ENCODE assay signal across 22 mouse cellular contexts in the genomic region with DNA sequence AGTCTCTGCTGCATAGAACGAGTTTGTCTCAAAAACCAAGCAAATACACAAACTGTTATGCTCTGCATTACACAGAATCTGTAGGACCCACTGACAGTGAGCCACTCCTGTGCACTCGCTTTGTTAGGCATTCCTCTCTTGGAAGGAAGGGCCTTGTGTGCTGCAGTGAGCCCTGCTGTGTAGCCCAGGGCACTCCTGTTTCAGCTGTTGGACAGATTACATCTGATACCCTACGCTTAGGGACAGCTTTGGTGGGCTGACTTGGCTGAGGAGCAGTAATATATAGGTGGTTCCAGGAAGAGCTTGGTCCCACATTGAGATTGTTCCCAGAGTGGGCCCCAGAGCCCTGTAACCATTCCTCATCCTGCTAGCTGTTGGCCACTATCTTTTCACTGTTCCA. TPM values are rescaled to one million over a fixed set of nuclear protein-coding genes. Genes with fewer than 3 reads are reported as not detected.
DNase-seq lines count a peak whose midpoint lies in the region; ATAC-seq and TF ChIP-seq lines count a peak whose summit lies in the region.
"Had no signal": no experiment of that assay in that cellular context is flagged by ENCODE, and none has a peak within 500 bp of the region (broad histone marks: within the 10 kb centered on the region; RNA-seq: fewer than 3 reads in every experiment).

No protein-coding gene starts in this region.

- TF ChIP-seq POLR2A in limb, embryonic 14.5 days (IDR thresholded peaks at IDR 0.05; ENCODE audit: borderline replicate concordance, extremely low read depth, insufficient read depth, insufficient read length): no peak
- TF ChIP-seq POLR2A in myocyte (IDR thresholded peaks at IDR 0.05; ENCODE audit: insufficient read length, low read depth): no peak

- no peaks in the 10 kb centered on the region for H3K27me3 ChIP-seq in embryonic facial prominence, embryonic 14.5 days (replicated peaks; ENCODE audit: control insufficient read depth, insufficient read depth, low read length)
- H3K27me3 ChIP-seq in embryonic facial prominence, embryonic 10.5 days (replicated peaks; ENCODE audit: low read depth, poor library complexity, severe bottlenecking): peaks cover 4% of the 10 kb centered on the region; the same call in 1 of the 2 replicates
- H3K27me3 ChIP-seq in limb, embryonic 14.5 days (ENCODE audit: control insufficient read depth, insufficient read depth, low read length): no peaks in the 10 kb centered on the region
- H3K27me3 ChIP-seq in limb, embryonic 10.5 days (ENCODE audit: low read depth, poor library complexity, severe bottlenecking): no peaks in the 10 kb centered on the region
- no peaks in the 10 kb centered on the region for H3K27me3 ChIP-seq in myocyte (ENCODE audit: control insufficient read depth, insufficient read depth, insufficient read length)
- H3K27me3 ChIP-seq: embryonic facial prominence, embryonic 13.5 days; forebrain, embryonic 13.5 days; forebrain, embryonic 15.5 days; Patski had no signal

- ATAC-seq in embryonic facial prominence, embryonic 14.5 days (ENCODE audit: low read depth): peak; percentile 57; the same call in 1 of the 2 replicates
- ATAC-seq in limb, embryonic 14.5 days (ENCODE audit: low FRiP score, low read depth): 0 out of 2 replicates have a peak, but pooled peaks have one; percentile 47
- ATAC-seq: CD4-positive, CD25-positive, alpha-beta regulatory T cell, adult 4 months; forebrain, embryonic 13.5 days; forebrain, embryonic 15.5 days; forebrain, postnatal 0 days; Patski had no signal

- no peak overlapping the region for H3K9ac ChIP-seq in embryonic facial prominence, embryonic 14.5 days (ENCODE audit: low read depth, low read length)
- no peak overlapping the region for H3K9ac ChIP-seq in limb, embryonic 14.5 days (ENCODE audit: low read depth, low read length, severe bottlenecking)
- H3K9ac ChIP-seq: embryonic facial prominence, embryonic 13.5 days; forebrain, embryonic 13.5 days; forebrain, embryonic 15.5 days; forebrain, postnatal 0 days had no signal

- no peaks in the 10 kb centered on the region for H3K79me2 ChIP-seq in myocyte (ENCODE audit: control insufficient read depth, insufficient read depth)

- H3K9me3 ChIP-seq in embryonic facial prominence, embryonic 14.5 days (ENCODE audit: control insufficient read depth, low read length): no peaks in the 10 kb centered on the region
- H3K9me3 ChIP-seq in embryonic facial prominence, embryonic 10.5 days: no peaks in the 10 kb centered on the region
- H3K9me3 ChIP-seq in limb, embryonic 14.5 days (ENCODE audit: control insufficient read depth, low read length): no peaks in the 10 kb centered on the region
- no peaks in the 10 kb centered on the region for H3K9me3 ChIP-seq in limb, embryonic 10.5 days (replicated peaks)
- H3K9me3 ChIP-seq: embryonic facial prominence, embryonic 13.5 days; forebrain, embryonic 13.5 days; forebrain, embryonic 15.5 days; G1E had no signal

- H3K4me1 ChIP-seq in embryonic facial prominence, embryonic 14.5 days (ENCODE audit: control insufficient read depth, insufficient read depth, low read length): no peaks in the 10 kb centered on the region
- peaks cover 16% of the 10 kb centered on the region for H3K4me1 ChIP-seq in embryonic facial prominence, embryonic 10.5 days
- H3K4me1 ChIP-seq in limb, embryonic 14.5 days (ENCODE audit: control insufficient read depth, insufficient read depth, low read length): peaks cover 11% of the 10 kb centered on the region; the same call in 1 of the 2 replicates
- peaks cover 16% of the 10 kb centered on the region; the same call in 1 of the 2 replicates for H3K4me1 ChIP-seq in limb, embryonic 10.5 days
- H3K4me1 ChIP-seq: forebrain, embryonic 13.5 days; forebrain, embryonic 15.5 days had no signal

- no peak overlapping the region for H3K4me2 ChIP-seq in embryonic facial prominence, embryonic 14.5 days (ENCODE audit: low read depth, low read length)
- H3K4me2 ChIP-seq in limb, embryonic 14.5 days (replicated peaks; ENCODE audit: low read depth, low read length, severe bottlenecking): no peak overlapping the region
- H3K4me2 ChIP-seq in myocyte (ENCODE audit: low read depth): peak overlapping the region; percentile 46
- H3K4me2 ChIP-seq: embryonic facial prominence, embryonic 13.5 days; forebrain, embryonic 13.5 days; forebrain, embryonic 15.5 days had no signal

- no peak overlapping the region for H3K27ac ChIP-seq in embryonic facial prominence, embryonic 14.5 days (replicated peaks; ENCODE audit: low read depth, low read length)
- H3K27ac ChIP-seq in embryonic facial prominence, embryonic 10.5 days (replicated peaks): no peak overlapping the region
- no peak overlapping the region for H3K27ac ChIP-seq in limb, embryonic 14.5 days (replicated peaks; ENCODE audit: low read depth, low read length)
- no peak overlapping the region for H3K27ac ChIP-seq in limb, embryonic 10.5 days
- H3K27ac ChIP-seq: embryonic facial prominence, embryonic 13.5 days; forebrain, embryonic 13.5 days; forebrain, embryonic 15.5 days had no signal

- no peak overlapping the region for H3K4me3 ChIP-seq in embryonic facial prominence, embryonic 14.5 days (ENCODE audit: low read depth, low read length)
- H3K4me3 ChIP-seq in embryonic facial prominence, embryonic 10.5 days: no peak overlapping the region
- no peak overlapping the region for H3K4me3 ChIP-seq in limb, embryonic 14.5 days (replicated peaks; ENCODE audit: low read length)
- H3K4me3 ChIP-seq in limb, embryonic 10.5 days: no peak overlapping the region
- no peak overlapping the region for H3K4me3 ChIP-seq in myocyte
- H3K4me3 ChIP-seq: embryonic facial prominence, embryonic 13.5 days; forebrain, embryonic 13.5 days; forebrain, embryonic 15.5 days had no signal

- 65% methylated on average over 3 of the region's 3 CpGs for WGBS in embryonic facial prominence, embryonic 14.5 days
- 77% methylated on average over 3 of the region's 3 CpGs for whole genome bisulfite sequencing in embryonic facial prominence, embryonic 10.5 days
- WGBS in limb, embryonic 14.5 days: 60% methylated on average over 3 of the region's 3 CpGs
- 85% methylated on average over 3 of the region's 3 CpGs for WGBS in limb, embryonic 10.5 days

- no peak overlapping the region for H3ac ChIP-seq in myocyte (ENCODE audit: control insufficient read depth, insufficient read length)

- no peaks in the 10 kb centered on the region for H3K36me3 ChIP-seq in embryonic facial prominence, embryonic 14.5 days (ENCODE audit: control insufficient read depth, insufficient read depth, low read length)
- no peaks in the 10 kb centered on the region for H3K36me3 ChIP-seq in embryonic facial prominence, embryonic 10.5 days (replicated peaks)
- no peaks in the 10 kb centered on the region for H3K36me3 ChIP-seq in limb, embryonic 14.5 days (ENCODE audit: control insufficient read depth, insufficient read depth, low read length)
- H3K36me3 ChIP-seq in limb, embryonic 10.5 days: no peaks in the 10 kb centered on the region
- no peaks in the 10 kb centered on the region for H3K36me3 ChIP-seq in myocyte (ENCODE audit: control insufficient read depth, insufficient read depth)
- H3K36me3 ChIP-seq: embryonic facial prominence, embryonic 13.5 days; forebrain, embryonic 15.5 days; G1E had no signal

- DNase-seq in embryonic facial prominence, embryonic 14.5 days (ENCODE audit: low spot score): peak; percentile 28
- no peak for DNase-seq in embryonic facial prominence, embryonic 10.5 days (ENCODE audit: low spot score)
- DNase-seq in limb, embryonic 14.5 days (ENCODE audit: low spot score): no peak
- no peak for DNase-seq in limb, embryonic 10.5 days (ENCODE audit: low spot score)
- no peak for DNase-seq in lung, postnatal 36 days
- DNase-seq: adrenal gland, adult 2 months; adrenal gland, postnatal 10 days; adrenal gland, postnatal 25 days; B cell, adult 2 months; cerebellum, adult 11-12 months; cerebellum, adult 2 months; cerebellum, adult 9-10 months; cerebellum, postnatal 10 days; cerebellum, postnatal 25 days; forebrain, postnatal 0 days had no signal

TF ChIP-seq in myocyte, 11 proteins besides CTCF, POLR2A, EP300 and RAD21:
- TF ChIP-seq MYOG (IDR thresholded peaks at IDR 0.05; ENCODE audit: control insufficient read depth in 1 of 3, insufficient read depth in 1 of 3, insufficient read length in 2 of 3, low read depth in 2 of 3) (peak; percentile 14 to 80 (median 40)), REST (IDR thresholded peaks at IDR 0.05; ENCODE audit: insufficient read depth, insufficient read length) (no peak), MYOD1 (IDR thresholded peaks at IDR 0.05; ENCODE audit: control insufficient read depth in 1 of 3, insufficient read length in 2 of 3, low read depth in 2 of 3) (peak in 2 of 3 experiments; percentile 52 to 75)
TF ChIP-seq in myocyte: peak in this region for 2.

RNA-seq across cellular contexts. Expression of a gene that starts 43.4 kb away (rescaled TPM):
- 14.4 and 15.3 TPM in 2 replicates for polyA plus RNA-seq in embryonic facial prominence, embryonic 14.5 days (2014; fragmentation: Nextera tagmentation; extraction: Ambion mirVana)
- polyA plus RNA-seq in embryonic facial prominence, embryonic 10.5 days (2016; fragmentation: Nextera tagmentation; extraction: Ambion mirVana): 3.8 and 4.0 TPM in 2 replicates
- polyA plus RNA-seq in limb, embryonic 14.5 days (2012; rRNA removed): 14.3 and 14.8 TPM in 2 replicates
- polyA plus RNA-seq in limb, embryonic 14.5 days (2014; fragmentation: Nextera tagmentation; extraction: Ambion mirVana): 22.5 and 26.1 TPM in 2 replicates
- 4.4 and 8.4 TPM in 2 replicates for polyA plus RNA-seq in limb, embryonic 10.5 days (2016; fragmentation: Nextera tagmentation; extraction: Ambion mirVana)
- polyA plus RNA-seq in myocyte (2012; fragmentation: generic; extraction: Trizol): 6.6 TPM
